Mouse (Mus musculus) inflammation-experienced regulatory T-cells, adult 6 months (primary cell): ENCODE measurements around the gene Fyb. TPM values are rescaled to one million over a fixed set of nuclear protein-coding genes. Genes with fewer than 3 reads are reported as not detected.
A peak's percentile ranks its signal among the peaks of the same experiment; 100 is the strongest.

Experiments
- ATAC-seq: one replicate; pipeline ENCODE4 v1.8.0; 2017
- polyA plus RNA-seq, 3 experiments: library from polyadenylated mRNA; unstranded; fragments of 100-300 nt; shearing (Covaris generic); gene quantifications; one replicate each; pipeline ENCODE4 v1.2.1; 2017

The Fyb gene
- polyA plus RNA-seq, 3 experiments from 2014 or later: 539 to 808 (median 732) TPM

GRCm38 (mm10) chr15:6562161-6562560 lies 39.5 kb downstream of the Fyb start:
- ATAC-seq: no peak

DNA sequence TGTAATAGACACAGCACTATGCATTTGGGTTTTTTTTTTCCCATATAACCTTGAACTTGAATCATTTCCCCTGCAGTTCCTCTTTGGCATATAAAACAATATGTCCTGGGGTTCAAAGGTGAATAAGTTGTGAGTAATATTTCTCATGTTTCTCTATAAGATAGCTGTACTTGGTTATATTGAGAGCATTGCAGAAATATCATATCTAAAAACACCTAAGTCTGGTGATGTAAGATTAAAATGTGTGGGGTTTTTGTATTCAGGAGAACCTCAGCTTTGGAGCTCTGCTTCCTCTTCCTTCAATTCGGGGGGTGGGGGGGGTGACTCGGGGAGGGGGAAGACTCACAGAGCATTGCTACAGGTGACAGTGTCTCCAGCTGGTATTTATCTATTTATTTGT lies 40.0 kb downstream of the Fyb start:
- ATAC-seq: no peak

DNA sequence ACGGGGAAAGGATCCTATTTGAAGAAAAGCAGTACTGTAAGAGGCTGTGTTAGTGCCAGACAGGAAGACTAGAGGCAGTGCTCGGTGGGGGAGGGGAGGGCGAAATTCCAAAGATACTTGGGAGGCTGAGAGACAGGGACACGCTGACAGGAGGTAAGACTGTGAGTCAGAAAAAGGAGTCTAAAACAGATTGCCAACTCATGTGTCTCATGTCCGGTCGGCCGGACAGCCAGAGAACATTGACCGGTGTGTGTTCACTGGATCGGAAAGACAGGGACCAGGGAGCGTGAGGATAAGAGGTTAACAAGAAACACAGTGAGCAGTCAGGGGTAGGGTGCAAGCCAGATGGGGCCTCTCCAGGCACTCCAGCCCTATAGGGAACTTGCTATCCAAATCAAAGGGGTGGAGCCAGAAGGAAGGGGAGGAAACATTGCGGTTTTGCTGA lies 42.3 kb downstream of the Fyb start:
- no peak for ATAC-seq

DNA sequence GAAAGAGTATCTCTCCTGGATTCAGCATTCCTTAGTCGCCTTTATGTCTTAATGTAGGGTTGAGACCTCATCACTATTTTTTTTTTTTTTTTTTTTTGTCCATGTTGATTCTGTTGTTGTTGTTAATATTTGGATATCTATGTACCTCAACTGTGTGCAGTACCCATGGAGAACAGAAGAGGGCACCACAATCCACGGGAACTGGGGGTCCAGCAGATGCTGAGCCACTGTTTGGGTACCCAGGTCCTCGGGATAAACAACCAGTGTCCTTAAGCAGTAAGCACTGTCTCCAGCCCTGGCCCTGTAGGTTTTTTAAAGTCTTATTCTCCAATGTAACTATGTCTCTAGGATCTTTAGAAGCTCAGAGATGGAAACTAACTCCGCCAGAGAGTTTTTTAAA lies 43.2 kb downstream of the Fyb start:
- no peak for ATAC-seq

GRCm38 (mm10) chr15:6567993-6568392 lies 45.3 kb downstream of the Fyb start:
- no peak for ATAC-seq

- peak; percentile 28 for ATAC-seq
These were observed 46.0 kb downstream of the Fyb start for GRCm38 (mm10) chr15:6568605-6569004.

DNA sequence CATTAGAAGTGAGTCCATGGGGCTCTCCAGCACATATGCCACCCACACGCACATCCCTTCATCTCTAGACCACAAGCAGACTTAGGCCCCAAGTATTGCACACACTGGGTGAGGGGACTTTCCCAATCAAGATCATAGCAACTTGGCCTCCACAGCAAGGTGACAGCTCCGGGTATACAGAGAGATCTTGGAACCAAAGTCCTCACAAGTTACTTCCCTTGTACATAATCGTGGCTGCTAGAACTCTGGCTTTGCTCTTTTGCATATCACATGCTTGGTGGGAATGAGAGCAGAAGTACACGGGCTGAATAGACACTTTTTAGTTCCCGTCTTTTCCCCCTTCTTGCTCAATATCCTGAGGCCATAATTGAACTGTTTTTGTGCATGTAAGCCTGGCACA lies 46.4 kb downstream of the Fyb start:
- ATAC-seq: peak; percentile 95

DNA sequence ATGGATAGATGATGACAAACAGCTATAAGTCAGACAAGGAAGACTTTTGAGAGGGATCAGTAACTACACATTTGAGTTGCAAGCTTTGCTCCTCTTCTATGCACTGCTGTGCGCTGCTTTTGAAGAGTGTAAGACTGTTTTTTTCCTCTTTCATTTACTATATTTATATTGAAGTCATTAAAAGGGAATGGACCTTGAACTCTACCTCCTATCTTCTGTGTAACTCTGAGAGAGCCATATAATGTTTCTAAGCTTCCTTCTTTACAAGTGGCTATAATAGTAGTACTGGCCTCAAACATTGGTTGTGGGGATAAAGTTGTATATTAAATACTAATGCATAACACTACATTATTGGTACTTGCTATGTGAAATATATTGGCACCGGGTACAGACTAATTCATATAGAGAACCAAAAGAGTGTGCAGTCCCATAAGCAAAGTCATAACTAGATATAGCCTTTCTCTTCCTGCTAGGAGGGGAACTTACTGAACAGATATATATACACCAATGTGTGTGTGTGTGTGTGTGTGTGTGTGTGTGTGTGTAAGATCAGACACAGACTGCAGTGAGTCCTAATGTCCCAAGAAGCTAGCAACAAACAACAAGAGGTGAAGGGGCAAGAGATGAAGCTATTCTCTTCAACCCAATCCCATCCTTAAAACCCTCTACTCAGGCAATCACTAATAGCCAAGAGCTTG lies 47.7 kb downstream of the Fyb start:
- ATAC-seq: no peak

DNA sequence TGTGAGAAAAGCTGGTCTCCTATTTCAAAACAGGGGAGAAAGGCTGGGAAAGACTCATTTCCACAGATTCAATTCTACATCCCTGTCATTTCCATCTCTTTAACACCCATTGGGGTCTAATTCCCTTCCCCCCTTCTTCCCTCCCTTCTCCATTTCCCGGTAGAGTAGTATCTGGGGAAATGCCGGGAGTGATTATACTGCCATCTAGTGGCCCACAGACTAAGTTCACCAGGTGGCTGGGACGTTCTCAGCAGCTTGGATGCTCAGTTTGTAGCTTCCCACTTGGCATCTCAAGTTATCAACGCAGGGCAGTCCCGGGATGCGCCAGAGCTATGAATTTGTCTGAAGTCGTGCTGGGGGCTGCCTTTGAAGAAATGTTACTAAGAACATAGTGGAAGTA lies 48.2 kb downstream of the Fyb start:
- no peak for ATAC-seq

DNA sequence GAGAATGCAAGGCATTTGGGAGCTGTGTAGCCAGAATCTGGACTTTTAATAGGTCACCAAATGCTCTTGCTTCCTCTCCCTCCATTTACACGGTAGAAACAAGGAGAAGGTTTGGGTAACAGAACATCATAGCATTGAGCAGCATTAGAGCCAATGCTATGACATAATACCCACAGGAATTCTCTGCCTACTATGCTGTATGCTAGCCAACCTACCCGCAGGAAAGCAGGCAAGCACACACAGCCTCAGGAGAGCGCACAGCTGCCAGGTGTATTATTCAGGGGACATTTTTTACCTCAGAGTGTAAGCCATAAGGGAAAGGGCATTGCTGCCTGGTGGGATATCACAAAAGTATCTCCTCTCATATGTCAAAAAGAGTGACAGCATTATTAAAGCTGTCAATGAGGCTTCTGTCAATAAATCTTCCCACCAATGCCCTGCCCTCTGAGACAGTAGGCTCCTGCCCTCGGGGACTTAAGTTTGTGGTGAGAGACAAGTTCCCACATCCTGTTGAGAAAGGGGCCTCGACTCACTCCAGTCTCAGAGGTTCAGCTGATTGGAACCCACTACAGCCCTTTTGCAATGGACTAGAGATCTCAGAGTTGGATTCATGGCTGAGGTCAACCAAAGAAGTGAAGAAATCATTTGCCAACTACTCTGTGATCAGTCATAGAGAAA lies 51.8 kb downstream of the Fyb start:
- ATAC-seq: peak; percentile 78

DNA sequence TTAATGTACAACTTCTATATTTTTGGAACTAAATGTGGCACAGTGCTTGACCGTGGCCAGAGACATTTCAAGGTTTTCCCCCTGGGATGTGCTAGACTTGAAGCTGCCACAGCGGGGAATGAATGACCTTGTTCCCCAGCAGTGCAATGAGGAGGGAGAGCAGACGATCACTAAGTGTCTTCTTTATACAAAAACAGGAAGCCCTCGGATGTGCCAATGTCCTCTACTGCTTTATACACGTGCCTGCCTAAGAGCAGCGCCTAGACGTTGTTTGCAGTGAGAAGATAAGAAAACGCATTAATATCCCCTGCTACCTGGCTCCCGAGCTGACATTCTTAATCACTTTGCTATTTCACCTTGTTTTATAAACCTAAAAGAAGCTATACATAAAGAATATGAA lies 55.3 kb downstream of the Fyb start:
- peak; percentile 47 for ATAC-seq

GRCm38 (mm10) chr15:6578654-6579053 lies 56.0 kb downstream of the Fyb start:
- no peak for ATAC-seq

DNA sequence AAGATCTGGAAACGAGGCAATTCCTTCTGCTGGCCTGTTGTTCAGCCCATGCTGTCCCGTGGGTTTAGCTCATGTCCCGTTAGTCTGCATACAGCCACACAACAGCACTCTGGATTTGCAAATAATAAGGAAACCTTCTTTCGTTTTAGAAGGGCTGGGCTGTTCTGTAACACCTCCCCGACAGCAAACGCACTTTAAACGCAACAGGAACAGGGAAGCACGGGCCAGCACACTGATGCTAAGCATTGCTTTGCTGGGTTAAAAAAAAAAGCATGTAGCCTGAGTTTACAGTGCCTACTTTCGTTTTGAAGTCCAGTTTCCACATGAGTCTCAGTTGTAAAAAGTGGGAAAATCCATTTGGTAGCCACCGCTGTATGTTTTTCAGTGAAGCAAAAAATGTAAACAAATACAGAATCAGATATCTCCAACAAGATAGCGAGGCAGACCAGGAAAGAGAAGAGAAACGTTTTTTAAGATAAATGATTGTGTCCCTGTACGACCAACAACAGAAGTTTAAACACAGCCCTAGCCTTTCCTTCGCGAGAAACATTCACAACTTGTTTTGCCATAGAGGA lies 56.6 kb downstream of the Fyb start:
- peak; percentile 10 for ATAC-seq

DNA sequence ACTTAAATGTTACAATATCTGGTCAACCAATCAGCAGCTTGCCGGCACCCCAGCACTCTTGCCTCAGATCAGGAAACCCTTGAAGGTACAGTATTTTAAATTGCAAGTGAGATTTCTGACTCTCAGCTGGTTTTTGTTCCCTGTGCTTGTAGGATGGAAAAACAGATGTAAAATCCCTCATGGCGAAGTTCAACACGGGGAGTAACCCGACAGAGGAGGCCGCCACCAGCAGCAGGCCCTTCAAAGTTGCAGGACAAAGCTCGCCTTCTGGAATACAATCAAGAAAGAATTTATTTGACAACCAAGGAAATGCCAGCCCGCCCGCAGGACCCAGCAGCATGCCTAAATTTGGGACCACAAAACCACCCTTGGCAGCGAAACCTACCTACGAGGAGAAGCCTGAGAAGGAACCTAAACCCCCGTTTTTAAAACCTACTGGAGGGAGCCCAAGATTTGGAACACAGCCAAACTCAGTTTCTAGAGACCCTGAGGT lies 57.2 kb downstream of the Fyb start:
- ATAC-seq: peak; percentile 55

DNA sequence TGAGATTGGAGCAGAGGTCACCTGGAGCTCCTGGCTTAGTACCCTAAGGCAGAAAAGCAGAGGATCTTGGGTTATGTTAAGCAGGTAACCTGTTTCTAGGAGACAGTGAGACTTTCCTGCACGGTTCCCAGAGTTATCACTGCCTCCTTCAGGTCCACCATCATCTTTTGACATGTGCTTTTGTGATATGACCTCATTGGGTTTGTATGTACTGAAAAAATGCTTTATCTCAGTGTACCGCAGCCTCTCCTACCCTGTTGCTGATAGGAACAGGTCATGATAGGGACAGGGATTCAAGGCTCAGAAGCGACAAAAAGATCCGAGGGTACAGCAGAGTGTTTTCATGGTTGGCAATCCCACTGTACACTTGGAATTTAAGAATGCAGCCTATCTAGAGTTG lies 62.0 kb downstream of the Fyb start:
- ATAC-seq: no peak

DNA sequence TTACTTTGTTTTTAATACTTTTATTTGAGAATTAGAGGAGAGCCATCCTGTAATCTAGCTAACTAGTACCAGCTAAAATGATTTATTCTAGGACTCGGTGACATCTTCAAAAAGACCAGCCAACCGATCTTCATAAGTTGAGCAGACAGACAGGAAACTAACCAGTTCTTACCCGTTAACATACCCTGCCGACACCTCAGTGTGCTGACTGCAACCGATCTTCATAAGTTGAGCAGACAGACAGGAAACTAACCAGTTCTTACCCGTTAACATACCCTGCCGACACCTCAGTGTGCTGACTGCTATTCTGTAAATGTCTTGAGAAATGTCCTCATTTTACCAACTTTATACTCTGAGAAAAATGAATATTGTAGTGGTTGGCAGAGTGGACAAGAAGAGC lies 63.7 kb downstream of the Fyb start:
- peak; percentile 54 for ATAC-seq

- ATAC-seq: no peak
These were observed 64.9 kb downstream of the Fyb start for GRCm38 (mm10) chr15:6587526-6587925.

DNA sequence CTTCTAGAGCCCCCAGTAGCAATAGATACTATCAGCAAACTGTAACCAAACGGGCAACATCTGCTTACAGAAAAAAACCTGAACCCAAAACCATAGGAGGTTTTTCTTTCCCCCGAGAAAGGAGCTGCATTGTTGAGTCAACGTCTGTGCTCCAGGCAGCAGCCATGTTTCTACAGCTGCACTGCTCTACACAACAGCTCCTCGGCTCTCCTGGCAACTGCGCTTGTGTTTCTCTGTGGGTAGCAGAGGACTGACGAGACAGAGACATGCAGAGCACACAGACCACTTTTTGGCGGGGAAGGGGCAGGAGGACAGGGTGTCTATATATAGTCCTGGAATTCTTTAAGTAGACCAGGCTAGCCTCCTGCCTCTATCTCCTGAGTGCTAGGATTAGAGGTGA lies 65.5 kb downstream of the Fyb start:
- no peak for ATAC-seq

GRCm38 (mm10) chr15:6590846-6591451 lies 68.3 kb downstream of the Fyb start:
- no peak for ATAC-seq

DNA sequence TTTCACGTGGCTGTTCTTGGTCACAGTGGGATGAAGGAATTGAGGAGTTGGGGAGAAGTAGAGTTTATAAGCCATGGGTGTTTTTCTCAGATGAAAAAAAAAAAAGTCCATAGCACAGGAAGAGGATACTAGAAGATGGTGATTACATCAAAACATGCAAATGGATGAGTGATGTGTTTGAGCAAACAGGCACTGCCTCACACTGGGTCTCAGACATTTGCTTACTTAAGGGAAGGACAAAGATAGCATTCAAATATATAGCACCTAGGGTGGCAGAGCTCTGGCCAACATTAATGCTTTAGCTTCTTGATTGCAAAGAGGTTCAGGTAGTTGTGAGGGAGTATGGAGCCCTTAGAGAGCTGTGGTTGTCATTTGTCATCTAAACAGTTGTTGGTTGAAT lies 68.9 kb downstream of the Fyb start:
- ATAC-seq: peak; percentile 16

GRCm38 (mm10) chr15:6592561-6593253 lies 70.1 kb downstream of the Fyb start:
- peak; percentile 81 for ATAC-seq

GRCm38 (mm10) chr15:6593254-6593623 lies 70.6 kb downstream of the Fyb start:
- no peak for ATAC-seq

DNA sequence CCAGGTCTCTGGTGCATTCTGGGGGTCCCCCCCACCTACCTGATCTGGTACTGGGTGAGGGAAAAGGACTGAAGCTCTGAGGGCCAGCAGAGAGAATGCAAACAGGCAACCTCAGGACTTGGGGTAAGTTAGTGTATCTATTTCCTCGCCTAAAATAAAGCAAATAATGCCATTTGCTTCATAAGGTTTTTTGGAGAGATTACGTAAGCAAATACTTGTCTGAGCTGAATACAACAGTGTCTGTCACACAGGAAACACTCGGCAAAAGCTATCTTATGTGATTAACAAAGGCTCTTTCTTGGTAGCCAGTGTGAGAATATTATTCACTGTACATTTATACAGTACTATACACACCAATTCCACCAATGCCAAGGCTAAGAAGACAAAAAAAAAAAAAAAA lies 76.0 kb downstream of the Fyb start:
- peak; percentile 35 for ATAC-seq
